Mouse (Mus musculus): Measurements from ENCODE around the gene Lrmda. TPM values are rescaled to one million over a fixed set of nuclear protein-coding genes. Genes with fewer than 3 reads are reported as not detected.

Gene Lrmda
- polyA plus RNA-seq, 1 experiment from 2014 or later = 0.23 TPM

- H3K9me3 ChIP-seq (replicated peaks) = no peaks in the 10 kb centered on the region
- H3K4me2 ChIP-seq = no peak overlapping the region
- H3K27me3 ChIP-seq (replicated peaks) = no peaks in the 10 kb centered on the region
- no peak overlapping the region for H3K27ac ChIP-seq
- no peak for ATAC-seq
- H3K4me1 ChIP-seq = no peaks in the 10 kb centered on the region
- H3K36me3 ChIP-seq = no peaks in the 10 kb centered on the region
- WGBS (ENCODE audit: insufficient replicate concordance) = 58% methylated on average over 5 of the region's 5 CpGs
- no peak overlapping the region for H3K4me3 ChIP-seq
- no peak overlapping the region for H3K9ac ChIP-seq
Measured at GRCm38 (mm10) chr14:22608599-22608998, 589.1 kb downstream of the Lrmda start.

GRCm38 (mm10) chr14:22609261-22610245 lies 590.0 kb downstream of the Lrmda start:
- H3K4me1 ChIP-seq = no peaks in the 10 kb centered on the region
- H3K4me2 ChIP-seq = no peak overlapping the region
- H3K9me3 ChIP-seq (replicated peaks) = no peaks in the 10 kb centered on the region
- H3K36me3 ChIP-seq = no peaks in the 10 kb centered on the region
- no peak overlapping the region for H3K27ac ChIP-seq
- ATAC-seq = no peak
- H3K4me3 ChIP-seq = no peak overlapping the region
- 72% methylated on average over 13 of the region's 13 CpGs for WGBS (ENCODE audit: insufficient replicate concordance)
- no peaks in the 10 kb centered on the region for H3K27me3 ChIP-seq (replicated peaks)
- no peak overlapping the region for H3K9ac ChIP-seq

GRCm38 (mm10) chr14:22611011-22611410 lies 591.5 kb downstream of the Lrmda start:
- Histone ChIP-seq H3K27ac (no peak overlapping the region), H3K9me3 (replicated peaks) (no peaks in the 10 kb centered on the region), H3K36me3 (no peaks in the 10 kb centered on the region), H3K27me3 (replicated peaks) (no peaks in the 10 kb centered on the region), H3K4me2 (no peak overlapping the region), H3K4me1 (no peaks in the 10 kb centered on the region), H3K4me3 (no peak overlapping the region), H3K9ac (no peak overlapping the region)
- ATAC-seq = no peak
- WGBS (ENCODE audit: insufficient replicate concordance) = 45% methylated on average over 3 of the region's 3 CpGs

- no peak for ATAC-seq
Measured at GRCm38 (mm10) chr14:22620191-22620590, 600.7 kb downstream of the Lrmda start.

GRCm38 (mm10) chr14:22621941-22622340 lies 602.4 kb downstream of the Lrmda start:
- WGBS (ENCODE audit: insufficient replicate concordance) = 69% methylated on average over 3 of the region's 3 CpGs
- ATAC-seq = no peak
- Histone ChIP-seq H3K36me3 (no peaks in the 10 kb centered on the region), H3K4me2 (no peak overlapping the region), H3K4me3 (no peak overlapping the region), H3K4me1 (no peaks in the 10 kb centered on the region), H3K27ac (no peak overlapping the region), H3K27me3 (replicated peaks) (no peaks in the 10 kb centered on the region), H3K9me3 (replicated peaks) (no peaks in the 10 kb centered on the region), H3K9ac (no peak overlapping the region)

More at GRCm38 (mm10) chr14:22620191-22620590, 600.7 kb downstream of the Lrmda start:
- no peak overlapping the region for H3K4me2 ChIP-seq
- H3K9me3 ChIP-seq (replicated peaks) = no peaks in the 10 kb centered on the region
- no peak overlapping the region for H3K9ac ChIP-seq
- H3K27ac ChIP-seq = no peak overlapping the region
- no peaks in the 10 kb centered on the region for H3K27me3 ChIP-seq (replicated peaks)
- H3K36me3 ChIP-seq = no peaks in the 10 kb centered on the region
- no peaks in the 10 kb centered on the region for H3K4me1 ChIP-seq
- H3K4me3 ChIP-seq = no peak overlapping the region

GRCm38 (mm10) chr14:22627105-22627829 lies 607.8 kb downstream of the Lrmda start:
- Histone ChIP-seq H3K36me3 (no peaks in the 10 kb centered on the region), H3K9me3 (replicated peaks) (no peaks in the 10 kb centered on the region), H3K4me2 (no peak overlapping the region), H3K9ac (no peak overlapping the region), H3K4me1 (no peaks in the 10 kb centered on the region), H3K4me3 (no peak overlapping the region), H3K27ac (no peak overlapping the region), H3K27me3 (replicated peaks) (no peaks in the 10 kb centered on the region)
- no peak for ATAC-seq
- WGBS (ENCODE audit: insufficient replicate concordance) = 55% methylated on average over 8 of the region's 8 CpGs

GRCm38 (mm10) chr14:22630361-22630867 lies 610.9 kb downstream of the Lrmda start:
- 76% methylated on average over 9 of the region's 9 CpGs for WGBS (ENCODE audit: insufficient replicate concordance)
- Histone ChIP-seq H3K4me3 (no peak overlapping the region), H3K27me3 (replicated peaks) (no peaks in the 10 kb centered on the region), H3K4me2 (no peak overlapping the region), H3K27ac (no peak overlapping the region), H3K36me3 (no peaks in the 10 kb centered on the region), H3K4me1 (no peaks in the 10 kb centered on the region), H3K9me3 (replicated peaks) (no peaks in the 10 kb centered on the region), H3K9ac (no peak overlapping the region)
- ATAC-seq = no peak

- no peaks in the 10 kb centered on the region for H3K9me3 ChIP-seq (replicated peaks)
- H3K27me3 ChIP-seq (replicated peaks) = no peaks in the 10 kb centered on the region
- no peak overlapping the region for H3K4me2 ChIP-seq
- no peak overlapping the region for H3K9ac ChIP-seq
- no peak overlapping the region for H3K27ac ChIP-seq
- H3K36me3 ChIP-seq = no peaks in the 10 kb centered on the region
- WGBS (ENCODE audit: insufficient replicate concordance) = 54% methylated on average over 1 of the region's 1 CpGs
- ATAC-seq = no peak
- no peaks in the 10 kb centered on the region for H3K4me1 ChIP-seq
- no peak overlapping the region for H3K4me3 ChIP-seq
Measured at GRCm38 (mm10) chr14:22633612-22634011, 614.1 kb downstream of the Lrmda start.

GRCm38 (mm10) chr14:22643494-22643893 lies 624.0 kb downstream of the Lrmda start:
- no peaks in the 10 kb centered on the region for H3K4me1 ChIP-seq
- no peaks in the 10 kb centered on the region for H3K9me3 ChIP-seq (replicated peaks)
- no peaks in the 10 kb centered on the region for H3K27me3 ChIP-seq (replicated peaks)
- WGBS (ENCODE audit: insufficient replicate concordance) = 55% methylated on average over 4 of the region's 4 CpGs
- no peak for ATAC-seq
- no peak overlapping the region for H3K4me3 ChIP-seq
- H3K9ac ChIP-seq = no peak overlapping the region
- no peak overlapping the region for H3K27ac ChIP-seq
- H3K4me2 ChIP-seq = no peak overlapping the region
- no peaks in the 10 kb centered on the region for H3K36me3 ChIP-seq

GRCm38 (mm10) chr14:22647879-22648611 lies 628.5 kb downstream of the Lrmda start:
- Histone ChIP-seq H3K4me3 (no peak overlapping the region), H3K27ac (no peak overlapping the region), H3K4me2 (no peak overlapping the region), H3K9ac (no peak overlapping the region), H3K9me3 (replicated peaks) (no peaks in the 10 kb centered on the region), H3K36me3 (no peaks in the 10 kb centered on the region), H3K27me3 (replicated peaks) (no peaks in the 10 kb centered on the region), H3K4me1 (no peaks in the 10 kb centered on the region)
- ATAC-seq = no peak
- 47% methylated on average over 9 of the region's 9 CpGs for WGBS (ENCODE audit: insufficient replicate concordance)

GRCm38 (mm10) chr14:22649411-22649911 lies 629.9 kb downstream of the Lrmda start:
- WGBS (ENCODE audit: insufficient replicate concordance) = 20% methylated on average over 5 of the region's 5 CpGs
- H3K9me3 ChIP-seq (replicated peaks) = no peaks in the 10 kb centered on the region
- no peak overlapping the region for H3K9ac ChIP-seq
- H3K4me2 ChIP-seq = no peak overlapping the region
- H3K36me3 ChIP-seq = no peaks in the 10 kb centered on the region
- no peak for ATAC-seq
- no peak overlapping the region for H3K27ac ChIP-seq
- H3K27me3 ChIP-seq (replicated peaks) = no peaks in the 10 kb centered on the region
- no peaks in the 10 kb centered on the region for H3K4me1 ChIP-seq
- H3K4me3 ChIP-seq = no peak overlapping the region
